In genomic region chr17:12530081-12530480, GRCm38 (mm10) we compare ENCODE assay signal across 19 mouse cellular contexts. TPM values are rescaled to one million over a fixed set of nuclear protein-coding genes. Genes with fewer than 3 reads are reported as not detected.
A peak's percentile ranks its signal among the peaks of the same experiment; 100 is the strongest.
DNase-seq lines count a peak whose midpoint lies in the region; ATAC-seq lines count a peak whose summit lies in the region.
"Had no signal": no experiment of that assay in that cellular context is flagged by ENCODE, and none has a peak within 500 bp of the region (broad histone marks: within the 10 kb centered on the region; RNA-seq: fewer than 3 reads in every experiment).

No protein-coding gene starts in this region.

- no peak for ATAC-seq in heart, embryonic 12.5 days (ENCODE audit: insufficient number of reproducible peaks, low FRiP score)
- ATAC-seq in intestine, embryonic 16.5 days = no peak
- ATAC-seq: forebrain, embryonic 16.5 days had no signal

- H3K27ac ChIP-seq in heart, embryonic 12.5 days (ENCODE audit: poor library complexity, severe bottlenecking) = no peak overlapping the region
- peak overlapping the region; percentile 20; the same call in 1 of the 2 replicates for H3K27ac ChIP-seq in embryonic facial prominence, embryonic 10.5 days (replicated peaks)
- H3K27ac ChIP-seq in intestine, embryonic 16.5 days (ENCODE audit: low read length) = no peak overlapping the region
- H3K27ac ChIP-seq: layer of hippocampus, adult 2 months; left cerebral cortex, adult 2 months; neural tube, embryonic 13.5 days; stomach, postnatal 0 days had no signal

- no peak overlapping the region for H3K9ac ChIP-seq in heart, embryonic 12.5 days
- H3K9ac ChIP-seq in intestine, embryonic 16.5 days (ENCODE audit: low read depth, low read length) = no peak overlapping the region
- H3K9ac ChIP-seq: neural tube, embryonic 13.5 days had no signal

- H3K4me1 ChIP-seq in heart, embryonic 12.5 days (replicated peaks) = peaks cover 8% of the 10 kb centered on the region
- peaks cover 16% of the 10 kb centered on the region for H3K4me1 ChIP-seq in embryonic facial prominence, embryonic 10.5 days
- H3K4me1 ChIP-seq in intestine, embryonic 16.5 days (ENCODE audit: control insufficient read depth, insufficient read depth, low read length) = no peaks in the 10 kb centered on the region
- H3K4me1 ChIP-seq: neural tube, embryonic 13.5 days had no signal

- no peak overlapping the region for H3K4me2 ChIP-seq in heart, embryonic 12.5 days
- no peak overlapping the region for H3K4me2 ChIP-seq in intestine, embryonic 16.5 days (ENCODE audit: low read depth, low read length)
- H3K4me2 ChIP-seq: neural tube, embryonic 13.5 days had no signal

- no peak overlapping the region for H3K4me3 ChIP-seq in heart, embryonic 12.5 days
- no peak overlapping the region for H3K4me3 ChIP-seq in embryonic facial prominence, embryonic 10.5 days
- H3K4me3 ChIP-seq in intestine, embryonic 16.5 days (ENCODE audit: low read length) = no peak overlapping the region
- H3K4me3 ChIP-seq: layer of hippocampus, adult 2 months; left cerebral cortex, adult 2 months; megakaryocyte, embryonic 14.5 days; neural tube, embryonic 13.5 days had no signal

- H3K36me3 ChIP-seq in heart, embryonic 12.5 days = no peaks in the 10 kb centered on the region
- H3K36me3 ChIP-seq in embryonic facial prominence, embryonic 10.5 days (replicated peaks) = no peaks in the 10 kb centered on the region
- H3K36me3 ChIP-seq in intestine, embryonic 16.5 days (ENCODE audit: control insufficient read depth, insufficient read depth, low read length) = no peaks in the 10 kb centered on the region
- H3K36me3 ChIP-seq: neural tube, embryonic 13.5 days had no signal

- peak; percentile 62 to 76 for DNase-seq in heart, adult 18-20 months
- DNase-seq in adrenal gland, adult 8-10 months = peak; percentile 23
- no peak for DNase-seq in embryonic facial prominence, embryonic 10.5 days (ENCODE audit: low spot score)
- peak; percentile 43 for DNase-seq in heart, postnatal 4 days
- no peak for DNase-seq in MN1 (ENCODE audit: low spot score)
- DNase-seq: B cell, adult 2 months; cerebellum, adult 2 months; thymus, postnatal 36 days had no signal

- no peaks in the 10 kb centered on the region for H3K27me3 ChIP-seq in heart, embryonic 12.5 days (replicated peaks)
- peaks cover 6% of the 10 kb centered on the region; the same call in 1 of the 2 replicates for H3K27me3 ChIP-seq in embryonic facial prominence, embryonic 10.5 days (replicated peaks; ENCODE audit: low read depth, poor library complexity, severe bottlenecking)
- H3K27me3 ChIP-seq in intestine, embryonic 16.5 days (replicated peaks; ENCODE audit: control insufficient read depth, insufficient read depth, low read length) = no peaks in the 10 kb centered on the region
- H3K27me3 ChIP-seq: neural tube, embryonic 13.5 days had no signal

- WGBS in heart, embryonic 12.5 days = 31% methylated on average over 6 of the region's 6 CpGs
- WGBS in embryonic facial prominence, embryonic 10.5 days = 48% methylated on average over 6 of the region's 6 CpGs
- 62% methylated on average over 6 of the region's 6 CpGs for WGBS in intestine, embryonic 16.5 days

- H3K9me3 ChIP-seq in heart, embryonic 12.5 days (replicated peaks) = no peaks in the 10 kb centered on the region
- no peaks in the 10 kb centered on the region for H3K9me3 ChIP-seq in embryonic facial prominence, embryonic 10.5 days
- no peaks in the 10 kb centered on the region for H3K9me3 ChIP-seq in intestine, embryonic 16.5 days (ENCODE audit: control insufficient read depth, low read length)
- H3K9me3 ChIP-seq: megakaryocyte, embryonic 14.5 days; neural tube, embryonic 13.5 days had no signal

RNA-seq across cellular contexts. Expression of gene Slc22a3, which starts 22.6 kb away (rescaled TPM):
- 10 to 100 TPM; 12.0 to 13.9 TPM for total RNA-seq in heart, adult 18-20 months (2021)
- polyA plus RNA-seq in heart, embryonic 12.5 days (2016; fragmentation: Nextera tagmentation; extraction: Ambion mirVana) = 0.22 and 0.27 TPM in 2 replicates
- 10 to 100 TPM in 1 of 4 experiments, 1 to 10 TPM in 3; 2.5 to 12.0 (median 4.0) TPM for total RNA-seq in adrenal gland, adult 8-10 months (2022)
- 0.05 and 0.08 TPM in 2 replicates for polyA plus RNA-seq in embryonic facial prominence, embryonic 10.5 days (2016; fragmentation: Nextera tagmentation; extraction: Ambion mirVana)
- 1 to 10 TPM in 1 of 2 experiments, under 1 TPM in 1; 0.86 to 1.2 TPM for total RNA-seq in heart, postnatal 4 days (2021)
- 0.27 and 0.34 TPM in 2 replicates for polyA plus RNA-seq in intestine, embryonic 16.5 days (2015; fragmentation: Nextera tagmentation; extraction: Ambion mirVana)

RNA-seq across cellular contexts. Expression of gene Slc22a2, which starts 53.9 kb away (rescaled TPM):
- not detected for total RNA-seq in heart, adult 18-20 months (2021)
- not detected in 2 replicates for polyA plus RNA-seq in heart, embryonic 12.5 days (2016; fragmentation: Nextera tagmentation; extraction: Ambion mirVana)
- total RNA-seq in adrenal gland, adult 8-10 months (2022) = under 1 TPM in 2 of 4 experiments, not detected in 2; 0.16 to 0.24 TPM
- polyA plus RNA-seq in embryonic facial prominence, embryonic 10.5 days (2016; fragmentation: Nextera tagmentation; extraction: Ambion mirVana) = not detected in 2 replicates
- not detected for total RNA-seq in heart, postnatal 4 days (2021)
- not detected in 2 replicates for polyA plus RNA-seq in intestine, embryonic 16.5 days (2015; fragmentation: Nextera tagmentation; extraction: Ambion mirVana)
- total RNA-seq: gastrocnemius, adult 8-10 months; heart, postnatal 36 days had no signal
- polyA plus RNA-seq: limb, embryonic 14.5 days; stomach, postnatal 0 days had no signal

Comparison
In these comparisons a context has a peak if more than half of its experiments do, and no peak if none do; other contexts are left out.
1. DNase-seq: peak in heart, adult 18-20 months (2 of 2), adrenal gland, adult 8-10 months (single experiment) and heart, postnatal 4 days (single experiment); none in embryonic facial prominence, embryonic 10.5 days (single experiment) and MN1 (single experiment).